Mouse (Mus musculus): ENCODE data around the gene Ptpn21.

The Ptpn21 gene

GRCm38 (mm10) chr12:98736951-98737800 is at the start of gene Ptpn21:
Gene Ptpn21 (minus strand): TSS chr12:98737405.
- in situ Hi-C loops (cut with MboI, MseI), result no loop called here

GRCm38 (mm10) chr12:98784251-98784650 is 47.0 kb upstream of the Ptpn21 start:
- in situ Hi-C loops (cut with MboI, MseI), result no loop called here

GRCm38 (mm10) chr12:98779148-98779547 is 41.9 kb upstream of the Ptpn21 start:
- in situ Hi-C loops (cut with MboI, MseI), result no loop called here

- in situ Hi-C loops (cut with MboI, MseI), result no loop called here
Measured at GRCm38 (mm10) chr12:98777509-98777908, 40.3 kb upstream of the Ptpn21 start.

GRCm38 (mm10) chr12:98766241-98766640 is 29.0 kb upstream of the Ptpn21 start:
- in situ Hi-C loops (cut with MboI, MseI), result no loop called here

GRCm38 (mm10) chr12:98759700-98760099 is 22.5 kb upstream of the Ptpn21 start:
- in situ Hi-C loops (cut with MboI, MseI), result loop anchor here (5.0 kb wide), 1 partner anchor 38 kb away; no protein-coding TSS in a partner anchor

GRCm38 (mm10) chr12:98757636-98758035 is 20.4 kb upstream of the Ptpn21 start:
- in situ Hi-C loops (cut with MboI, MseI), result loop anchor here (5.0 kb wide), 1 partner anchor 40 kb away; no protein-coding TSS in a partner anchor

- in situ Hi-C loops (cut with MboI, MseI), result no loop called here
Measured at GRCm38 (mm10) chr12:98747380-98747753, 10.2 kb upstream of the Ptpn21 start.

GRCm38 (mm10) chr12:98746746-98747379 is 9.7 kb upstream of the Ptpn21 start, which contains the start of gene Zc3h14:
Gene Zc3h14 (plus strand): TSS chr12:98746964.
- in situ Hi-C loops (cut with MboI, MseI), result no loop called here

- in situ Hi-C loops (cut with MboI, MseI), result no loop called here
Measured at GRCm38 (mm10) chr12:98746131-98746530, 8.9 kb upstream of the Ptpn21 start.

GRCm38 (mm10) chr12:98745626-98746025 is 8.4 kb upstream of the Ptpn21 start:
- in situ Hi-C loops (cut with MboI, MseI), result no loop called here

- in situ Hi-C loops (cut with MboI, MseI), result no loop called here
Measured at GRCm38 (mm10) chr12:98741011-98741501, 3.9 kb upstream of the Ptpn21 start.

GRCm38 (mm10) chr12:98737801-98738350 is 671 bp upstream of the Ptpn21 start:
- in situ Hi-C loops (cut with MboI, MseI), result no loop called here

GRCm38 (mm10) chr12:98734880-98735801 is 2.1 kb downstream of the Ptpn21 start:
- in situ Hi-C loops (cut with MboI, MseI), result no loop called here

- in situ Hi-C loops (cut with MboI, MseI), result no loop called here
Measured at GRCm38 (mm10) chr12:98734246-98734879, 2.8 kb downstream of the Ptpn21 start.

GRCm38 (mm10) chr12:98733776-98734175 is 3.4 kb downstream of the Ptpn21 start:
- in situ Hi-C loops (cut with MboI, MseI), result no loop called here

GRCm38 (mm10) chr12:98733165-98733564 is 4.0 kb downstream of the Ptpn21 start:
- in situ Hi-C loops (cut with MboI, MseI), result no loop called here

- in situ Hi-C loops (cut with MboI, MseI), result no loop called here
Measured at GRCm38 (mm10) chr12:98730682-98731081, 6.5 kb downstream of the Ptpn21 start.

- in situ Hi-C loops (cut with MboI, MseI), result no loop called here
Measured at GRCm38 (mm10) chr12:98727186-98727585, 10.0 kb downstream of the Ptpn21 start.

GRCm38 (mm10) chr12:98726078-98726477 is 11.1 kb downstream of the Ptpn21 start:
- in situ Hi-C loops (cut with MboI, MseI), result no loop called here

GRCm38 (mm10) chr12:98724976-98725375 is 12.2 kb downstream of the Ptpn21 start:
- in situ Hi-C loops (cut with MboI, MseI), result loop anchor here (5.0 kb wide), 1 partner anchor 38 kb away; no protein-coding TSS in a partner anchor

All from regulatory T cell (primary cell).